Mouse (Mus musculus) limb, embryonic 10.5 days (tissue): Measurements from ENCODE around the gene Tnip1. TPM values are rescaled to one million over a fixed set of nuclear protein-coding genes. Genes with fewer than 3 reads are reported as not detected.

Experiments used
- polyA plus RNA-seq: library from polyadenylated mRNA; unstranded; fragments of >200 nt; fragmentation: Nextera tagmentation; extraction: Ambion mirVana; gene quantifications from 2 replicates; pipeline ENCODE4 v1.2.1, GENCODE M21; 2016

Tnip1 gene
- polyA plus RNA-seq, 1 experiment from 2014 or later = 14.0 TPM

Other genes starting within 250 kb of the Tnip1 start
- gene Cdc42se2, start 175.2 kb downstream of the Tnip1 start, polyA plus RNA-seq = 136 and 140 TPM in 2 replicates
- 6.5 and 7.9 TPM in 2 replicates for gene Lyrm7, start 102.0 kb downstream of the Tnip1 start, polyA plus RNA-seq
- 550 and 645 TPM in 2 replicates for gene Hint1, start 96.5 kb downstream of the Tnip1 start, polyA plus RNA-seq
- gene Gpx3, start 60.5 kb downstream of the Tnip1 start, polyA plus RNA-seq = 52.0 and 60.7 TPM in 2 replicates
- 53.5 and 69.1 TPM in 2 replicates for gene Anxa6, start 70.5 kb upstream of the Tnip1 start, polyA plus RNA-seq
- 0.61 and 0.85 TPM in 2 replicates for gene Ccdc69, start 115.2 kb upstream of the Tnip1 start, polyA plus RNA-seq
- gene Gm2a, start 135.2 kb upstream of the Tnip1 start, polyA plus RNA-seq = 4.5 and 7.2 TPM in 2 replicates
- not detected in 2 replicates for gene Slc36a3, start 188.8 kb upstream of the Tnip1 start, polyA plus RNA-seq
- 0.06 and 0.29 TPM in 2 replicates for gene Slc36a2, start 222.2 kb upstream of the Tnip1 start, polyA plus RNA-seq
- 1.2 TPM in 2 replicates for gene Slc36a1, start 241.4 kb upstream of the Tnip1 start, polyA plus RNA-seq